Mouse (Mus musculus) urinary bladder, postnatal 36 days (tissue): ENCODE data around the gene Mepce.
"Not testable (repeated sequence)": the region's sequence is repeated elsewhere in the genome, so short reads cannot be mapped to it uniquely, and the experiment has no call there.

Source experiments
- DNase-seq, 2 experiments: peaks; one replicate each; pipeline ENCODE4 v3.0.0; 2022; ENCODE audit warnings: low spot score in 2 of 2, mixed read lengths in 1 of 2

Mepce gene

DNA sequence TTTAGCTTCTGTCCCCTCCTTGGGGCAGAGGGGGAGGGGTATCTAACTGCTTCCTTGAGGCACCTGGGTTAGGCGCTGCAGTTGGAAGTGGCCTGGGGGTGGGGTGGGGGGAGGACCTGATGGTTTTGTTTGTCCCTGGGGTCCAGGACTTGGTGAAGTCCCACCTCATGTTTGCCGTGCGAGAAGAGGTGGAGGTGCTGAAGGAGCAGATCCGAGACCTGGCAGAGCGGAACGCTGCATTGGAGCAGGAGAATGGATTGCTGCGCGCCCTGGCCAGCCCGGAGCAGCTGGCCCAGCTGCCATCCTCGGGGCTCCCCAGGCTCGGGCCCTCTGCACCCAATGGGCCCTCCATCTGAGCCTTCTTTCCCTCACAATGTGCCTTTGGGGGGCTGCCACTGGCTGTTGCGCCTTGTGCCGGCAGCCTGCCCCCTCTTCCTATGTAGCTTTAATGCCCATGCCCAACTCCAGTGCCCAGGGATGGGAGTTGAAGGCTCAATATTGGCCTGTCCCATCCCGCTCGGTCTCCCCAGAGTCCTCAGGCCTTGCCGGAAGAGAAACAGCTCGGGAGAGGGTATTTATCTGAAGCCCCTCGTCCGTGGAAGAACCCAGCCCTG lies 28.4 kb downstream of the Mepce start:
- DNase-seq = no peak

DNA sequence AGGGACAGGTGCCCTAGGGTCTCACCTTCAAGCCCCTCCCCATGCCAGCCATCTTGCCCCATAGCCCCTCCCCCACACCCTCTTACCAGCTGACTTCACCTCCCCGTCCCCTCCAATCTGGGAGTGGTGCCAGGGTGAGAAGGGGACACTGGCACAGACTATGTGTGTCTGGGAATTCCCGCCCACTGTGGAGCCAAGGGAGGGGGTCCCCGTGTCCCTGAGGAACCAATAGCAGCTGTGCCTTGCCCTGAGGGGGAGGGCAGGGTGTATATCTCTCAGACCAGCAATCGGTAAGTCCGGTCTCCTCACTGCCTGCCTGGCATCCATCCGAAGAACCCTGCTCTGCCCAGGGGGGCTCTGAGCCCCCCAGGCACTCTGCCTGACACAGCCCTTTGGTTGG lies 29.6 kb downstream of the Mepce start:
- no peak for DNase-seq

DNA sequence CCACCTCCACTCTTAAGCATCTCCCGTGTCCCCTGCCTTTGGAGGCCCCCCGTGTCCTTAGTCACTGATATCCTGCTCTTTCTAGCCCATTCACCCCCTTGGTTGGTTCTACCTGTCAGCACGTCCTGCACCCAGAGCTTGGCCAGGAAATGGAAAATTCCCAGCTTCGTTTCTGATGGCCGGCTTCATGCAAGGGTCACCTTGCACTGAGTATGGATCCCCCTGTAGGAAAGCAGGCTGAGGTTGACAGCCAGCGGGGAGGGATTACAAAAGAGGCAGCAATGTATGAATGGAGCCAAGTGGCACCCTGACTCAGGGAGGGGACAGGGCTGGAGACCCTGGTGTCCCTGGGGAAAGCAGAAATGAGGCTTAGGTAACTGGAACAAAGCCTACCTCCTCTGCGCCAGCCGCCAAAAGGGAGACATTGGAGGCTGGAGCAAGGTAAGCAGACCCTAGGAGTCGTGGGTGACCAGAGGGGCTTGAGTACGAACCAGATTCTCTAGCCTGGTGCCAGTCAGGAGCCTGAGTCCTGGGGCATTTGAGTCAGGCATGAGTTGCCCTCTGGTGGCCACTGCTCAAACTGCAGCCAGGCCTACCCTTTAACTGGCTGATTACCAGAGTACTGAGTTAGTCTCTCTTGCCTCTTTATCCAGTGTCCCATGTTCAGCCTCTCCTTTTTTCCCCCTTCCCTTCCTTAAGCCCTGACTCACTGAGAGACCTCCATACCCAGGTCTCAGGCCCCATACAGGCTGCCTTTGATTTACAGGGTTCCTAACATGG lies 30.4 kb downstream of the Mepce start:
- DNase-seq = peak; percentile 72 to 84

DNA sequence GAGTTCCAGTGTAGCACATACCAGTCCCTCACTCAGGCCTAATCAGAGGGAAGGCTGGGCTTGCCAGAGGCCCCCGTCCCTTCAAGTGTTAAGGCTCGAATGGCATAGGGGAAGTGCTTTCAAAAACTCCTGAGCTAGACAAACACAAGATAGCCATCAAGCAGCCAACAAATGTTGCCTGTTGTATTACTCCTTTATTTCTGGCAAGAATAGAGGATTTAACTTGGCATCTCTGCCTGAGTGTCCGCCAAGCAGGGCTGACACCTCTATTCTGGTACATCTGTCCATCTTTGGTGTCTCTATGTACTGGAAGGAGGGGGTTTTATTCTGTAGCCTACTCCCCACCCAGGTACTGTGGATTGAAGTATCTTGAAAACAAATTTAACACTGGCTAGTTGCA lies 31.3 kb downstream of the Mepce start:
- no peak for DNase-seq

DNA sequence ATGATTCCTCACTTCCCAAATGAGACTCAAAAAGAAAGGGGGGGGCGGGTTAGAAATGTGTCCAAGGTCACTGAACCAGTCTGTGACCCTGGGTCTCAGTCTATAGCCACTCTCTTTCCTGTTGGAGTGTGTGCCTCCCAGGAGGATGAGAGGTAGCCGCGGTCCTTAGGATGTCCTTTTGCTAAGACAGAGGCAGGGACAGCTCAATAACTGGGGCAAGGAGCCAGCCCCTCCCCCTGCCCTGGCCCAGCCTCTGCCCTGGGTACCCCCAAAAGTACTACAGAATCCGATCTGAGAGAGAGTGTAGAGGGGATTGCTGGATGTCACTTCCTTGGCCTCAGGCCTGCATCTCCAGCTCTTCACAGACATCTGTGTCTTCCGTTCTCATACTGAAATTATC lies 32.0 kb downstream of the Mepce start:
- no peak for DNase-seq

DNA sequence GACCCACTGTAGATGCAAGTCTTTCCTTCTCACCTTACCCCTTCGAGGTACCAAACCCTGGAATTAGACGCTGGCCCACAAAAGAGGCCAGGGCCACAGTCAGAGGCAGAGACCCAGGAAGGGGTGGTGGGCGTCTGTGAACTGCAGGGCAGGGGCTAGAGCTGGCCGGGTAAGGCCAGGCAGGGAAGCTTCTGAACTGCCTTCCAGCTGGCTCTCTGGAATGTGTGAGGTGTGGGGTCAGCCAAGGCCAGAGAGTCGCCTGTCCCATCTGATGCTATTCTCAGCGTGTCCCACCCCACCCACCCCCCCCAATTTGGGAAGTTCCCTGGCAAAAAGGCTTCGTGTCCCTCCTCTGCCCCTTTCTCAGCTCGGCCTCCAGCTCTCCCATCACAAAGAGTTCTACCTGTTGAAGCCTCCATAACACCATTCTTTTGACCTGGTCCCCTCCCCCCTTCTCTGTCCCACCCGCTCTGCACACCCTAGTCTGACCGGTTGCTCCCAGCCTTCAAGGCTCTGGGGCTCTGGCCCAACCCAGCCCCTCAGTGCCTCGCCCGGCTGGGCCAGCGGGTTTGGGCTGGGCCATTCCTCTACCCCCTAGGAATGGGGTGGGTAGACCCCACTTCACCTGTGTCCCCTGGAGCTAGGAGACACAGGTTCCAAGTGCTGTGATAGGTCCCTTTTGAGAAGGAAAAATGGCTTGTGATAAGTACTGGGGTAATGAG lies 34.2 kb downstream of the Mepce start:
- peak in 1 of 2 experiments; percentile 35 for DNase-seq

DNA sequence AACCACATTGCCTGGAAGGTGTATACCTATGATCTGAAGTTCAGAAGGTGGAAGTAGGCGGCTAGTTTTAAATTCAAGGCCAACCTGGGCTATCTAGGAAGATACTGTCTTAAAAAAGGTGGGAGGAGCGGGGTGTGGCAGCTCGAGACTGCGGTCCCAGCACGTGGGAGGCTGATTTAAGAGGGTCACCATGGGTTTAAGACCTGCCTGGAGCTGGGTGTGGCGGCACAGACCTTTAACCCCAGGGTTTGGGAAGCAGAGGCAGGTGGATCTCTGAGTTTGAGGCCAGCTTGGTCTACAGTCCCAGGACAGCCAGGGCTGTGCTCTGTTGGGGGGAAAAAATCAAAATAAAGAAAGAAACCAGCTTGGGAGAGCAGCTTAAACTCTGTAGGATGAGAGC lies 35.5 kb downstream of the Mepce start:
- no peak for DNase-seq

DNA sequence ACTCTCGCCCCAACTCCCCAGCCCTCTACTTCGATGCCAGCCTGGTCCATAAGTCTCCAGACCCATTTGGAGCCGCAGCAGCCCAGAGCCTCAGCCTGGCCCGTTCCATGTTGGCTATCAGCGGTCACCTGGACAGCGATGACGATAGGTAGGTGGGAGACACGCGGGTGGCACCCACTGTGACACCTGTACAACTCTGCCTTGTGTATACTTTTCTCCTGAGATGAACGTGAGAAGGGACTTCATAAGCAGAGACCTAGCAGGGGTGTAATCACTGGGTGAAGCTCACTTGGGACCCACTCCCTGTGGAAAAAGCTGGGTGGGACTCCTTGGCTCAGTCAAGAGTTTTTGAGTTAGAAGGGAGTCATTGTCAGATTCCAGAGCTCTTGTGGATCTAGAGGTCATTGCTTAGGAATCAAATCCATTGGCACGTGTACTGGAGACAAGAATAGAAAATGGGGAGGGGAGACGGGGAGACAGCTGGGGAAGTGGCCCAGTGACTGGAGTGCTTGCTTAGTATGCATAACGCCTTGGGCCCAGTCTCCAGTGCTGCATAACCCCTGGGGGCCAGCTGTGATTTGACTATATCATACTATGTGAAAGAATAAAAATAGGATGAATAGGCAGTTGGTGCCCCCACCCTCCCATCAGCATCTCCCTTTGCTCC lies 36.1 kb downstream of the Mepce start:
- DNase-seq = no peak

DNA sequence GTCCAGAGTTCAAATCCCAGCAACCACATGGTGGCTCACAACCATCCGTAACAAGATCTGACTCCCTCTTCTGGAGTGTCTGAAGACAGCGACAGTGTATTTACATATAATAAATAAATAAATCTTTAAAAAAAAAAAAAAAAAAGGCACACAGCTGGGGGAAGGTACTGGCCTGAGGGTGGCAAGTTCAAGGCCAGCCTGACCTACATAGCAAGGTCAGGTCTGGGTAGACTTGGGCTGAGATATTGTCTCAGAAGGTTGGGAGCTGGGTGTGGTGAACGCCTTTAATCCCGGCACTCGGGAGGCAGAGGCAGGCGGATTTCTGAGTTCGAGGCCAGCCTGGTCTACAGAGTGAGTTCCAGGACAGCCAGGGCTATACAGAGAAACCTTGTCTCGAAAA lies 37.2 kb downstream of the Mepce start:
- not testable (repeated sequence) for DNase-seq

DNA sequence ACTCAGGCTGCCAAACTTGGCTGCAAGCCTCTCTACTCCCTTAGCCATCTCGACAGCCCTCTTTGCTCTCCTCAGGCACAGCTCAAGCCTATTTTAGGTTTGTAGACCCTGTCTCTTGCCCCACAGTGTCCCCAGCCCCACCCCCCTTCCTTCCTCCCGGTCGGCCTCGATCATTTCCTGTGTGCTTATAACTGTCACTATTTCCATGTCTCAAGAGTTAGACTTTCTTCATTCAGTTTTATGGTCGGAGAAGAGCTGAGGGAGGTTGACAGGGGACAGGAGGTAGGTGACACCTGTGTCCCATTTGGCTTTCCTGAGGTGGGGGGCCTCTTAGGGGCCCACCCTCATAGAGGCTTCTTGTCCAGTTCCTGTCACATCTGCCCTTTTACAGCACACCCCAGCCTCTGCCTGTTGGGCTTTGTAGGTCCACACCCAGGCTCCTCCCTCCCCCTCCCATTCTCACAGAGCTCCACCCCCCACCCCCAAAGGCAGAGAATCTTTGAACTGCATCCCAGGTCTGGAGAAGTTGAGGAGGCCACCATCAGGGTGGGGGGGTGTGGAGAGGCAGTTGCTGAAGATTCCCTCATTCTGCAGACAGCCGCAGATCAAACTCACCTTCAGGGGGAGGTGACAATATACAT lies 38.1 kb downstream of the Mepce start:
- no peak for DNase-seq

DNA sequence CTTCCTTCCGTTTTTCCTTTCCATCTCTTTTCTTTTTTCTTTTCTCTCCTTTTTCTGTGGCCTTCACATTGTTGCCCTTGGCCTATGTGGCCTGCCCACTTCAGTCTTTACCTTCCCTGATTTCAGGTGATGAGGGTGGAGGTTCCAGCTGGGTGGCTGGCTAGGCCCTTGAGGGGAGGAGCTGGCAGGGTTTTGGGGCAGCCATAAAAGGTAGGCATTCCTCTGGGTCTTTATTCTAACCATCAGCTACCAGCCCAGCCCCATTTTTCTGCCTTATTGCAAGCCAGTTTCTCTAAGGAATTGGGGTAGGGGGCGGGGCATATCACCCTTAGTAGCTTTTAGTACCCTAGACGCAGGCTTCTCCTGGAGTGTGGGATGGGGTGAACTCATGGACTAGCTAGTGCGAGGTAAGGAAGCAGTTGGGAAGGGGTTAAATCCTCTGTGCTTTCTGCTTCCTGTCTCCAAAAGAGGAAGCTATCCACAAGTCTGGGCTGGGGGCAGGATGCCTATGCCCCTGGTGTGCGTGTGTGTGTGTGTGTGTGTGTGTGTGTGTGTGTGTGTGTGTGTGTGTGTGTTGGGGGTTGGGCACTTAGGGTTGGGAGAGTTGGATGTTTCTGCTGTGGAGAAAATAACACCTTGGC lies 39.2 kb downstream of the Mepce start:
- no peak for DNase-seq

DNA sequence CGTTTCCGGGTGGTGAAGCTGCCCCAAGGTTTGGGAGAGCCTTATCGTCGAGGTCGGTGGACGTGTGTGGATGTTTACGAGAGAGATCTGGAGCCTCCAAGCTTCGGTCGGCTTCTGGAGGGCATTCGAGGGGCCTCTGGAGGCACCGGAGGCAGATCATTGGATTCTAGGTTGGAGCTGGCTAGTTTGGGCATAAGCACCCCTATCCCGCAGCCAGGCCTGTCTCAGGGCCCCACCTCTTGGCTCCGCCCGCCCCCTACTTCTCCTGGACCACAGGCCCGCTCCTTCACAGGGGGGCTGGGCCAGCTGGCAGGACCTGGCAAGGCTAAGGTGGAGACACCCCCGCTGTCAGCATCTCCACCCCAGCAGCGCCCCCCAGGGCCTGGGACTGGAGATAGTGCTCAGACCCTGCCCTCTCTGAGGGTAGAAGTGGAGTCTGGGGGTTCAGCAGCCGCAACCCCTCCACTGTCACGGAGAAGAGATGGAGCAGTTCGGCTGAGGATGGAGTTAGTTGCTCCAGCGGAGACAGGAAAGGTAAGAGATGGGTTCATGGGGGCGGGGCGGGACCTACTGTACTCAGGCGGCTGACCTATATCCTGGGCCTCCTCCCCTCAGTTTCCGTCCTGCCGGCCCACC lies 40.0 kb downstream of the Mepce start:
- peak in 1 of 2 experiments; percentile 50 for DNase-seq

DNA sequence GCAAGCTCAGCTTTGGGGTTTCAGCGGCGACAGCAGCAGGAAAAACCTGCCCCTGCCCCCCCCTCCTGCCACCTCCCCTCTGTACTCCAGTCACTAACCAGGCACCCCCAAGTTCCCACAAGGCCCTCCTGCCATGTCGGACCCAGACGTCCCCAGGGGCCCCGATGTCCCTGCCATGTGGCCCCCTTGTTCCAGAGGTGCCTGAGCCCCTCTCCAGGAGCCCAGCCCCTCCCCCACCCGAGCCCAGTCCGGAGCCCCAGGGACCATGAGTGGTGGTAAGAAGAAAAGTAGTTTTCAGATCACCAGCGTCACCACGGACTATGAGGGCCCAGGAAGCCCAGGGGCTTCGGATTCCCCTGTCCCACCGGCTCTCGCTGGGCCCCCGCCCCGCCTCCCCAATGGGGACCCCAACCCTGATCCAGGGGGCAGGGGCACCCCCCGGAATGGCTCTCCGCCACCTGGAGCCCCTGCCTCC lies 40.6 kb downstream of the Mepce start:
- peak in 1 of 2 experiments; percentile 31 for DNase-seq

DNA sequence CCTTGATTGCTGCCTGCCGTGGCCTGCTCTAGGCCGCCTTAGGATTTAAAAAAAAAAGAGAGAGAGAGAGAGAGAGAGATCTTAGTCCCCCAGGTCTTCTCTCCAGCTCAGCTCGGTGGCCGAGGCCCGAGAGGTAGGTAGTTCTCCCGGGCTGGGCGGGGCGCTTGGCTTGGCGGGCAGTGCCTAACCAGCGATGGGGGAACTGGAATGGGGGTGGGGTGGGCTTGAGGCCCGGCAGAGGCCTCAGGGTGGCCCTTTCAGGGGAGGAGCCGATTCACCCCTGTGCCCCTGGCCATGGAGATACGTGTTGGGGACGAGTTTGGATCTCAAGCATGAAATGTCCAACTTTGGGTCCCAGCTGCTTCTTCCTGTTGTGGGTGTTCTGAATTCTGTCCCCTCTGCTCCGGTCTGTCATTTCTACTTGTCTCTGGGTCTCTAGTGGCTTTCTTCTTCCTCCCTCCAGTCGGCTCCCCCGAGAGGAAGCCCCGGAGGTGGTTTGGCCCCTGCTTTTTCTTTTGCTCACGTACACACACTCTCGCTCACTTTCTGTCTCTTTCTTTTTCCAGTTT lies 41.1 kb downstream of the Mepce start:
- peak; percentile 52 to 69 for DNase-seq

DNA sequence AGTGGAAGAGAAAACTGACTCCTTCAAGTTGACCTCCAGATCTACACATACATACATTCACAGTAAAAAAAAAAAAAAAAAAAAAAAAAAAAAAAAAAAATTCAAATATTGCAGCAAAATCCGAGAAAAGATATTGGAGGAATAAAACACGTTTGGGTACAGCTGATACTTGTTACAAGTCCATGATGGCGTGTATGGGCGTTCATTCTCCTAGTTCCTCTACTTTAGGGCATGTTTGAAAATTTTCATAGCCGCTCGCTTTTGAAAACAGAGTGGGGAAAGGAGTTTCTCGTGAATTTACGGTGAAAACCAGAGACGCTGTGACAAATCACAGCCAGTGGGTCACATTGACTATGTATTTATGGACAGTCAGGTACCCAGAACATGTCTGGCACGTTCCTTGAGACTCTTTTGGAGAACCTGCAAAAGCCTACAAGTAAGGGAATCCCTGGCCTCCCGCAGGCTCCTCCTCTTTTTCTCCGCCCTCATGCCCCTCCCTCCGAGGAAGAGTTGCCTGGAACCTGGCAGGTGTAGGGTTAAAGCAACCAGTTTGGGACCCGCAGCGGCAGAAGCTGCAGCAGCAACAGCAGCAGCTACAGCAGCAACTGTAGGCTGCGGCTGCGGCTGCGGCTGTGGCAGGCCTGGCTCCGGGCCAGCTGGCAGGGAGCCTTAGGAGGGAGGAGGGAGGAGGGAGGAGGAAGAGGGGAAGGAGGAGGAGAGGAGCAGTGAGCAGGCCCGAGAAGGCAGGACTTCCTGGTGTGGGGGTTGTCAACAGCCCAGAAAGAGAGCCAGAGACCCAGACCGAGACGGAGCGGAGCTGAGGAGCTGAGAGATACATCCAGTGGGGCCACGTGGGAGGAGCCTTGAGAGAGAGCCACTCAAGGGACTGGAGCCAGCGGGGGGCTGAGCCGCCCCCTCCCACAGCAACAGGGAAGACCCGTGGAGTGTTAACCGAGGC lies 42.0 kb downstream of the Mepce start, which contains the start of gene Tsc22d4:
TSS of gene Tsc22d4 (plus strand) at position 517 of the 958 bp plus-strand sequence.
- peak; percentile 81 to 90 for DNase-seq

DNA sequence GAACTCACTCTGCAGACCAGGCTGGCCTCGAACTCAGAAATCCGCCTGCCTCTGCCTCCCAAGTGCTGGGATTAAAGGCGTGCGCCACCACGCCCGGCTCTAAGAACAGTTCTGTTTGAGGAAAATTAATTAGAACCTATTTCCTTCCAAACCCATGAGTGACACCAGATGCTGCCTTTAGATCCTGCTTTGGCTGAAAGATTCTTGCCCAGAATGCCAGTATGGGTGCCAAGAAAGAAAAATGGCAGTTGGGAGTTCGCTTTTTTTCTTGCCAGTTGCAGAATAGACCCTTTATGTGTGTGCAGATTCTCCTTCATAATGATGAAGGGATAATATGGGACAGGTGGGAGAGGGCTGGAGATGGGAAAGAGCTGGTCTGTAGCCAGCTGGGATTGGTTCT lies 43.3 kb downstream of the Mepce start:
- no peak for DNase-seq

DNA sequence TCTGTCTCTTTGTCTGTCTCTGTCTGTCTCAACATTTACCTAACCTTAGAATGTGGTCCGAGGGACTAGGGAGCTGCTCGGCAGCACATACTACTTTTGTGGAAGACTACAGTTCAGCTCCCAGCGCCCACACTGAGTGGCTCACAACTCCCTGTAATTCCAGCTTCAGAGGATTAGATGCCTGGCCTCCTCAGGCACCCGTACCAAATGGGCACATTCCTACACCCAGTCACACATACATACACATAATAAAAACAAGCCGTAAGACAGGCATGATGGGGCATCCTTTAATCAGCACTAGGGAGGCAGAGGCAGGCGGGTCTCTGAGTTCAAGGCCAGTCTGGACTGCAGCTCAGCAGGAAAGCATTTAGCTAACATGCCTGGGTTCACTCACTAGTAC lies 44.6 kb downstream of the Mepce start:
- DNase-seq = no peak

DNA sequence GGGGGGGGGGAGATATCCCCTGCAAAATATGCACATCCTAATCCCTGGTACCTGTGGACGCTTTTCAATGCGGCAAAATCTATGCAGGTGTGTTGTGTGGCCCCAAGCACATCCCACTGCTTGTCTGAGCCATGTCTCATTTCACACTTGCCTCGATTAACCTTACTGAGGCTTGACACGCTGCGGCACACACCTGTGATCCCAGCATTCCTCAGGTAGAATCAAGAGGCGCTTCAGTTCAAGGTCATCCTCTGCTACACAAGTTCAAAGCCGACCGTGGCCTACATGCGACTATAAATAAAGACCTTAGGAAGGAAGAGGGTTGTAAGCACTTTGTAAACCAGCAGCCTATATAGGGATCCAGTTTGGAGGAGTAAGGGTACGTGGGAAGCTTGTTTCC lies 45.4 kb downstream of the Mepce start:
- DNase-seq = no peak
